Mouse (Mus musculus) heart, postnatal 4 days (tissue): Measurements from ENCODE around the gene Igdcc4. TPM values are rescaled to one million over a fixed set of nuclear protein-coding genes. Genes with fewer than 3 reads are reported as not detected.

Experiments used
- DNase-seq: peaks from one replicate; pipeline ENCODE4 v3.0.0; 2021
- total RNA-seq, 2 experiments: library from RNA; stranded (reverse); gene quantifications; 2 replicates each; pipeline ENCODE4 v1.2.3; 2021

The Igdcc4 gene
- total RNA-seq, 2 experiments from 2014 or later, result 13.9 to 16.5 TPM

DNA sequence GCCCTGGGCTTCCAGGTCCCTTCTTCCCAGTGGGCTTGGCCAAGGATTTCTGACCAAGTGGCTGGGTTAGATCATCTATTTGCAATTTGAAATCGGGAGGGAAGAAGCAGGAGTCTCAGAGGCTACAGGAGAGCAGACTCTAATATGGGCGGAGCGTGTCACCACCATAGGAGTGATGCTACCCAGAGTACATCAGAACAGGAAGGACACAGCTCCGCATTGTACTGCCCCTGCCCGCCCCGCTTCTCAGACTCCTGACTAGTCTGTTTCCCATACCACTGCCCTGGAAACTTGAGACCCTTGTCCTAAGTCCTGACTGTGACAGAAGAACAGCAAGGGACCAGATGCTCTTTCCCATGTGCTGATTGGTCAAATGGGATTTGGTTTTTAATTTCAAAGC is 56.3 kb downstream of the Igdcc4 start:
- DNase-seq, result no peak

DNA sequence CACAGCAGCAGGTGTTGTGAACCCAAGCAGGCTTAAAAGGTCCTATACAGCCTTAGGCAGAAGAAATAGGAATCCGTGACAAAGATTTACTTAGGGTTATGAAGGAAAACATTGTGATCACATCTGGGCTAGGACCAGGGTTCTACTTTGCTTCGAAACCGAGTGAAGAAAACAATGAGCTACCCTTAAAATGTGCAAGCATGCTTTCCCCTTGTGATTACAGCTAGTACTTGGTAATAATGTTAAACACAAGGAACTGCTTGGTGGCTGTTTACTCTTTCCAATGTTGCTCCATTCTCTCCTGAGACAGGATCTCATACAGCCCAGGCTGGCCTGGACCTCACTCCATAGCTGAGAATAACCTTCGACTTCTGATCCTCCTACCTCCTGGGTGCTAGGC is 59.9 kb downstream of the Igdcc4 start:
- DNase-seq, result no peak

DNA sequence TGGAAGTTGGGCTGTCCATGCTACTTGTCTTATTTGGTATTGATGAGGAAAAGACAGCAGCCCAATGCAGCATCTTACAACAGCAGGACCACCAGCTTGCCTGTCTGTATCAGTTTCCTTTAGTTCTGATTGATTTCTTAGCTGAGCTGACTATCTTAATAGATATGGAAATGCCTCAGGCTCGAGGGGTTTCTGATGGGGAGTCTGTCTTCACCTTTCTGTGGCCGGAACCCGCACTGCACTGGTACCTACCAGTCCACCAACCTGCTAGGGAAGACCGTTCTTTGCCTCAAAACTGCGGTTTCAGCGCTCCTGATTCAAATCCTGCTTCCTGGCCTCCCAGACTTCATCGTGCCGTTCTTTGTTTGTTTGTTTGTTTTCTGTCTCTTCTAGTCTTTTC is 60.6 kb downstream of the Igdcc4 start:
- no peak for DNase-seq

DNA sequence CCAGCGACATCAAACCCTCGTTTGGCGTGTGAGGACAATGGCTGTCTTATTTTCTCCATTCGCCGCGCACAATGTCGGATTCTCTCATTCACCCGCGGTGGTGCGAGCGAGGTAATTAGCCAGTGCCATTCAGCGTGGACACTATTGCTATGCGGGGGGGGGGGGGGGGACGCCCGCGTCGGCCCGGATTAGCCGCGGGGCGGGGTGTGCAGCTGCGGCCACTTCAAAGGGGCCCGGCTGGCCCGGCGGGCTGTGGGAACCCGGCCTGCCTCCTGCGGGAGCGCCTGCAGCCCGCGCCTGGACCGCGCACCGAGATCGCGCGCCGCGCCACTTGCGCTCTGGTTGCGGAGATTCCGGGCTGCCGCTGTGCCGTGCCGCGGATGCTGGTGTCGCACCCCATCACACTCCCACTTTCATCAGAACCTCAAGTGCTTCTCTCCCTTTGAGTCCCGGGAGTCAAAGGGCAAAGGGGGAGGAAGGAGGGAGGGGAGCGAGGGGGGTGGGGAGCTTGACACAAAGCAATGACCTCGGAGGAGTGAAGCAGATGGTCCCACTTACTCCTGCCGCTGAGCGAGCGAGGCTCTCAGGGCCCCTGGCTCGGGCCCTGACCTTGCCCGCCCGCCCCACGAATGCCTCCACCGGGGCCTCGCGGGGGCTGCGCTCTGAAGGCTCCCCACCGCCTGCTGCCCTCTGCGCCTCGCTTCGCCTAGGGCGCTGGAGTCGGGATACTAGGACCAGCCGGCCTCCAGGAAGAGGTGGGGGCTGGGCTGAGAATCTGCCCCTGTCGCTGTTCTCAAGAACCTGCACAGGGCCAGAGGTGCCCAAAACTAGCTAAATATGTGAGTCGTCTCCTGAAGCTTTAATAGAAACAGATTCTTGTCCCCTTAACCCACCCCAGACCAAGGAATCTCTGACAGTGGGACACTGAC is 61.7 kb downstream of the Igdcc4 start:
- DNase-seq, result no peak

DNA sequence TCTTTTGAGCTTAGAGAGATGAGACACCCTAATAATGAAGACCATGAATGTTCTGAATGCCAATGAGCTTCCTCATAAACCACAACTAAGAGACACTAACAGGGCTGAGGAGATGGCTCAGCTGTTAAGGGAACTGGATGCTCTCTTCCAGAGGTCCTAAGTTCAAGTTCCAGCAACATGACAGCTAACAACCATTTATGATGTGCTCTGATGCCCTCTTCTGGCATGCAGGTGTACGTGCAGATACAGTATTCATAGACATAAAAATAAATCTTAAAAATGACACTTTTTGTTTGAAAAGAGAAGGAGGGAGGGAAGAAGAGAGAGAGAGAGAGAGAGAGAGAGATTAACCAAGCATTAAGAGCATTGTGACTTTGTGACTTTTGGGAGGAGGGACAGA is 63.6 kb downstream of the Igdcc4 start:
- no peak for DNase-seq

DNA sequence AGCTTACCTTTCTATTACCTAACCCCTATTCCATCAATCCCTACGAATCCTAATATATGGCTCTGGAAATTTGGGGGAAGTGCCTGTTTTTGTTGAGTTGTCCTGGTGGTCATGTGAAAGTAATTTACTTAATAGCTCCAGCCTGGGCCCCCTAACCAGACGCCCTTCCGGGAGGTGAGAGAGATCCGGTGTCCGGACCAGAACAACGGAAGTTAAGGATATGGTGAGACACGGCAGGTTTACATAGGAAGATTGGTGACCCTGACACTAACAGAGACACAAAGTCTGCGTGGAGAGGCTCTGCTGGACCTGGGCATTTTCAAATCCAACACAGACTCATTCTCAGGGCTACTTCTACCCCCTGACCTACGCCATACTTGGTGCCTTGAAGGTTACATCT is 65.1 kb downstream of the Igdcc4 start:
- DNase-seq, result no peak

DNA sequence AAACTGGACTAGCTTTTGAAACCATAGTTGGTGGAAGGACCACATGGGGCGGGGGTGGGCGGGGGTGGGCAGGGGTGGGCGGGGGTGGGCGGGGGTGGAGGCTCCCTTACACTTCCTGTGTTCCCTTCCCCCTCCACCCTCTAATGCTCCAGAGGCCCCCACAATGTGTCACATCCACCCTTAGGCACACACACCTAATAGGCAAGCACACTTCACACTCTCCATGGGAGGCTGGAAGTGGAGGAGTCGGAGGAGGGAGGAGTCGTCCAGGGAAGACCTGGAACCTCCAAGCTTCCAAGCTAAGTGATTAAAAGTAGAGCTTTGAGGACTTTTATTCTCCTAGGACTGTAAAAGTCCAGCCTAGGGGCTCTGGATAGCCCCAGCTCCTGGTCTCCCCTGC is 67.2 kb downstream of the Igdcc4 start:
- no peak for DNase-seq

DNA sequence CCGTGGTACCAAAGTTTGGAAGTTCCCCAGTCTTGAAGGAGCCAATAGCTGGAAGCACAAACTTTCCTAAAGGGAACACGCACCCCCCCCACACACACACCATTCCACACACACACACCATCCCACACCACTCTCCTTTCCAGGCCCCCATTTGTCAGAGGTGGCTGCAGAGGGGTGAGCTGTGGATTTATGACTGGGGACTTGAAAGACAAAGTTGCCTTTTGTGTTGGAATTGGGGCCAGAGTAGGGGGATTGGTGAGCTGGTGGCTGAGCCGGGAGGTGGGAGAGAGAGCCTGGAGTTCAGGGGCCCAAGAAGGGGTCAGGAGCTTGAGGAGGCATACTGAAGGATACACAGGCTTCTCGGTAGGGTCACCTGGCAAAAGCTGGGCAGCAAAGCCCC is 67.7 kb downstream of the Igdcc4 start:
- no peak for DNase-seq

DNA sequence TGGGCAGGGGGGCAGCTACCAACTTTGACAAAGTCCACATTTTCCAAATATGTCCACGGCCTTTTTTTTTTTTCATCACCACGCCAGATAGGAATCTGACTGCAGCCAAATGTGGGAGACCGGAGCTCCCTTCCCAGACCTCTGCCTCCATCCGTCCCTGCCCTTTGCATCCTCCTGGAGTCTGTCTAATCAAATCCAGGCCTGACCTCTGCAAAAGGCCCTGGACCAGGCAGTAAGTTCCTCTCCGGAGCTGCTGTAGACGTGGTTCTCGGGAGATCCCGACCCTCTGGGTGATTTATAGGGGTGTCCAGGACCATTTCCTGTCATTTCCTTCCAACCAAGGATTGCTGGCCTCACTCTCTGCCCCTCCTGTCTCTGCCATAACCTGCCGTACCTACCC is 71.4 kb downstream of the Igdcc4 start:
- DNase-seq, result no peak

DNA sequence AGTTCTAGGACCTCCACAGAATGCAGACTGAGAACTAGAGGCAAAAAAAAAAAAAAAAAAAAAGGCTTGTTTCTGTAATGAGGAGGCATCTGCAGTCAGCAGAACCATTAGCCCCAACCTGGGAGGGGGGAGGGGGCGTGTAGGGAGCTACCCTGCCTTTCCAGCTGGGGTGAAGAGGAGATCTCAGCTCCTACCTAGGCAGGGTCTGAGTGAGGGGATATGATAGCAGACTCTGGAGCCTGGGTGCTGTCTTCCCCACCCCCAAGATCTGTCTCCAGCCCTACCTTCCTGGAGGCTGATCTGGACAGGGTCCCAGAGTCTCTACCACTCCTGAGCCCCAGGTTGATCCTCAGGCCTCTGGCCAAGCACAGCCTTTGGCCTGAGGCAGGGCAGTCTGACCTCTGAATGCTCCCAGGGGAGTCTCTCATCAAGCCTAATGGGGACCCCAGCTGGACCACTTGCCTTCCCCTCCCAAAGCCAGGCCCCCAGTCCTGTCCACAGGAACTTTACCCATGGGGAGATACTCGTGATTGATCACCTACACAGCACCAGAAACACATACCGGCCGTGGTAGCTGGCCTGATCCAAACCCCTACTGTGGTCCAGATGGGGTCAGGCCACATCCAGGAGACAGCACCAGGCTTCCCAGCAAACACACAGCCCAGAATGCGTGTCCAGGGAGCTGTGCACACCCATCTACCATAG is 74.1 kb downstream of the Igdcc4 start:
- no peak for DNase-seq

DNA sequence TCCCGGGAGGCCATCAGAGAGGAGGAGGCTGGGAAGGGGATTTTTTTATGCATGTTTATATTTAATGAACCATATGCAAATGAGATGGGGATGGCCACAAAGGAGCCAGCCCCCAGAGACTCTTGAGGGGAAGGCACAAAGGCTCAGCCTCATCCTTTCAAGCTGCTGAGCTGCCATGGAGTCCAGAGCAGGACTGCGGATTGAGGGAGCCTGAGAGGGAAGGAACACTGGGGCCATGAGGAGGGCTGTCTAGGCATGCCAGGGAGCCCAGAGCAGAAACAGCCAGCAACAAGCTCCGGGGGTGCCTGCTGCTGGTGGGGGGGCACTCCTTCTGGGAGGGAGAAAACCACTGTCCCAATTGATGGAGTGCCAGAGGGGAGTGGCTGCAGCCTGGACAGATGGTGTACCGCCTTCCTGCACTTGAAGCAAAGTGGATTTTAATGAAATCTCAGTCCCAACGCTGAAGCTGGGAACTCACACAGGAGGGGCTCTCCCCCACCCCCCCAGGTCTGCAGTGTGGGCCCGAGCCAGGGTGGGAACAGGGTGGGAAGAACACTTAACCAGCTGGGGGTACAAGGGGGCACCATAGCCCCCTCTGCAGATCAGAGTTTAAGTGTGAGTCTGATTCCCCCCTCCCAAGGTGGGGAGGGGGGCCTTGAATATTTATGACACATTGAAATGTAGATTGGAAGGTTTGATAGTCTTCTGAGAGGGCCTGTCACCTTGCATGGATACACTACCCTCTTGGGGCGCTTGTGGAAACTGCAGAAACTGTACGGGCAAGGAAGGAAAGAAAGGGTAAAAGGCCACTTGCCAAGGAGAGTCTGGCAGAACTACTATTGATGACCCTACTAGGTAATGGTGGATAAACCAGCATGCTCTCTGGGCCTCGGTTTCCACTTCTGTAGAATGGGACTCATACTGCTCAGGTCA is 74.9 kb downstream of the Igdcc4 start:
- DNase-seq, result no peak

DNA sequence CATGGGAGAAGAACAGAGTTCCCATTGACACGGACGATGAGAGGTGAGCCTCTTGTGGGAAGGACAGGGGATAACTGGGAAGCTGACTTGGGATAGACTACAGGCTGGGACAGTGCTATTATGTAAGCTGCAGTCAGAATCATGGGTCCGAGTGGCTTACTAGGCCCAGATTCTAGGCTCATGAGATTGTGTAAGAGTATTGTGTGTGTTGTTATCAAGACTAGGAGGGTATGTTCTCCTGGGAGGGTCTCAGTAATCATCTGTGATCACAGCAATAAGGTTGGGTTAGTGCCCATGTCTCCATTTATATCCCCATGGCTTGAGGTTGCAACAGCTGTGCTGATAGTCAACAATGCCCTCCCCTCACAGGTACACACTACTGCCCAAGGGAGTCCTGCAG is 76.2 kb downstream of the Igdcc4 start:
- DNase-seq, result no peak

DNA sequence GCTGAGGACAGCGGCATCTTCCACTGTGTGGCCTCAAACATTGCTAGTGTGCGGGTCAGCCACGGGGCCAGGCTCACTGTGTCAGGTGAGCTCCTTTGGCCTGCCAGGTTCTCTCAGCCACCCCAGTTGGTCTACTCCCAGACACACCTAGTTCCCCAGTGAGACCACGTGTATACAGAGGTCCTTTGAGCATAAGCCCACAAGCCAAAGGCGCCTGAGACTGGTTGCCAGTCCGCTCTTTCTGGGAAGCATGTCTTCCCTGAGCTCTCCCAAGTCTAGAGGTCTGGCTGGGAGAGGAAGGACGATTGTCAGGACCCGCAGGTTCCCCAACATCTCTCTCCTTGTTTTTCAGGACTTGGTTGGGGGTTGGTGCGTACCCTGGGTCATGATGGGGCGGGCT is 76.6 kb downstream of the Igdcc4 start:
- no peak for DNase-seq

DNA sequence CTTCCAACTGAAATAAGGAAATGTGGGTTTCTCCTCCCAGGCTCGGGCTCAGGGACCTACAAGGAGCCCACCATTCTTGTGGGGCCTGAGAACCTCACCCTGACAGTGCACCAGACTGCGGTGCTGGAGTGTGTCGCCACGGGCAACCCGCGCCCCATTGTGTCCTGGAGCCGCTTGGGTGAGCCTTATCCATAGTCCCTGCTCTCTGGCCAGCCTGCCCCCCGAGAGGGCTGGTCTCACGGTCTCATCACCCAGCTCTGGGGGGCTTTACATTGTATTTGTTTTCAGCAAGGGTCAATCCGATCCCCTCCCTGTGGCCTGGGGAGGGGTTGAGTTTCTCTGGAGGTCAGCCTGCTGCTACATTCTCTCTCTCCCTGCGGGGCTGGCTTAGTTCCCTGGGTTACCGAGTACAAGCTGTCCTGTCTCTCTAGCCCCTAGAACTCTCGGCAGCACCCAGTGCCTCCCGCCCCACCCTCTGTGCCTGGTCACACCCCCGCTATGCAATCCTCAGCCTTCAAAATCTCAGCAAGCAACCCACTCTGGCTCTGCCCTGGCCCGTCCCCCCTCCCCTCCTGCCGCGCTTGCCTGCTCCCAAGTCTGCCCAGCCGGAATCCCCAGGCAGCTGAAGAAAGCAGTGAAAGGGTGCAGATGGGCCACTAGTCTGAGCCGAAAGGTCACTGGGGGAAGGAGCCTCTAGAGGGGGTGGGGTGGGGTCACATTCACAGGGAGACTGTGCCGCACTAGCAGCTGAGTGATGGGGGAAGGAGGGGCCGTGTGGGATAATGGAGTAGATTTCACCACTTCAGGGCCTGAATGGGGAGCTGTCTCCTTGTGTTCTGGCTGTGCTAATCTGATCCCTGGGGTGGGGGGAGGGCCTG is 77.3 kb downstream of the Igdcc4 start:
- peak; percentile 30 for DNase-seq

DNA sequence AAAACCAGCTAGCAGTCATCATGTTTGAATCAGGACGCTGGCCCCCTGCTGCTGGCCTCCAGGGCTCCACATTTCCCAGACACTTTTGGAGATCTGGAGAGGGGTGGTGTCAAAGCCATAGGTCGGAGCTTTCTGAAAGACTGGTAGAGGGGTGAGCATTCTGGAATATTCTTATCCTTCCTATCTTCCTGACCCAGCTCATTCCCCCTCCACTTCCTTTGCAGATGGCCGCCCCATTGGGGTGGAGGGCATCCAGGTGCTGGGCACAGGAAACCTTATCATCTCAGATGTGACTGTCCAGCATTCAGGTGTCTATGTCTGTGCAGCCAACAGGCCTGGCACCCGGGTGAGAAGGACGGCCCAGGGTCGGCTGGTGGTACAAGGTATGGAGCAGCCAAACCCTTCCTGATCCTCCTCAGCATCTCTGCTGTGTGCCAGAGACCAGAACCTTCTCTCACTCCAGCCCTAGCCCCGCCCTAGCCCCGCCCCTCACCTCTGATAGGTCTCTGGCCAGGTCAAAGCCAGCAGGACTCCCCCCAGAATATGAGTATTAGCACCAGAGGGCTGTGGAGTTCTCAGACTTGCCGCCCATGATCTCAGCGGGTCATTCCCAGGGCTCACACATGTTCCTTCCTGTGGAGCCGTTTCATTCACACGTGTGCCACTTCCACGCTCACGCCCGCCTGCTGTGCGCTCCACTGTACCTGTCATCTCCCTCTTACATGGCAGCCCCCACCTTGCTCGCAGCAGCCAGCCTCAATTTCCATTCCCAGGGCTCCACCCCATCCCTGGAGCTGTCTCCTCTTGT is 78.7 kb downstream of the Igdcc4 start:
- no peak for DNase-seq

Other genes with a start within 250 kb of the Igdcc4 start
- gene Slc24a1, start 149.9 kb upstream of the Igdcc4 start, total RNA-seq, result under 1 TPM; 0.21 to 0.29 TPM
- 10 to 100 TPM; 28.0 to 28.2 TPM for gene Ints14, start 140.6 kb upstream of the Igdcc4 start, total RNA-seq
- gene Hacd3, start 79.8 kb upstream of the Igdcc4 start, total RNA-seq, result 10 to 100 TPM; 21.0 to 23.2 TPM
- 10 to 100 TPM; 65.2 to 71.0 TPM for gene Dpp8, start 69.1 kb upstream of the Igdcc4 start, total RNA-seq
- gene Igdcc3, start 39.7 kb downstream of the Igdcc4 start, total RNA-seq, result under 1 TPM; 0.43 to 0.52 TPM
- gene Parp16, start 93.9 kb downstream of the Igdcc4 start, total RNA-seq, result 1 to 10 TPM; 3.7 to 3.8 TPM
- gene Cilp, start 163.7 kb downstream of the Igdcc4 start, total RNA-seq, result 1 to 10 TPM; 1.4 to 1.5 TPM
- gene Clpx, start 192.8 kb downstream of the Igdcc4 start, total RNA-seq, result 10 to 100 TPM; 50.7 to 53.1 TPM
- 10 to 100 TPM; 12.1 to 13.2 TPM for gene Pdcd7, start 244.6 kb downstream of the Igdcc4 start, total RNA-seq